Mouse (Mus musculus): ENCODE data around the gene Maco1.
A peak's percentile ranks its signal among the peaks of the same experiment; 100 is the strongest.
"Not testable (repeated sequence)": the region's sequence is repeated elsewhere in the genome, so short reads cannot be mapped to it uniquely, and the experiment has no call there.

The Maco1 gene

DNA sequence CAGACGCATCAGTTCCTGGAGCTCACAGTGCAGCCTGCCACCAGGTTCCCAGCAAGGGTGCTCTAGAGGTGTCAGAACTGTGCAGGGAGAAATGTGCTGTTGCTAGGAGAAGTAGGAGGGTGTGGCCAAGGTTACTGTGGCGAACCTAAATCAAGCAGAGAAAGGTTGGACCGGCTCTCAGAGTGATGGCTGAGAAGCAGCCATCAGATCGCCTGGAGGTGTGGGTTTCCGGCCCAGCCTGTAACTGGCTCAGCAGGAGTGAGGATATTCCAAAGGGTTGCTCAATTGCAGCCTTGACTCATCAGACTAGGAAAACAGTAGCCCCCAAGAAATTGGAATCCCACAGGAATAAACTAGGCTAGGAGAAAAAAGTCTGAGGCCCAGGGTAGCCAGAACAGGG lies 3.4 kb upstream of the Maco1 start:
- no peak for DNase-seq

DNA sequence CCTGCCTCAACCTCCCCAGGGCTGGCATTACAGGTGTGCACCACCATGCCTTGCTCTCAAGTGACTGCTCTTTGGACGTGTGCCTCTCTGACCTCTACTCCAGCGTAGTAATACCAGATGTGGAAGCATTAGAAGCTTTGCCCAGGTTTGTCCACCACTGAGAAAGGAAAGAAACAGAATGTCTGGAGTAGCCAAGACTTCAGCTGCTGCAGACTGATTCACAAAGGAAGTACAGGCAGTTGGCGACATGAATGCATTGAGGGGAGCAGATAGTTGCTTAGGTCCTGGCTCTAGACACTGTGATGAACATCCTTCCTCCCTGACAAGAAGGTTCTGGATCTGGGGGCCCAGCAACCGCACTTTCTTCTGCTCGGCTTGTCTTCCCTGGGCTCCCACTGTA lies 2.9 kb upstream of the Maco1 start:
- no peak for DNase-seq

DNA sequence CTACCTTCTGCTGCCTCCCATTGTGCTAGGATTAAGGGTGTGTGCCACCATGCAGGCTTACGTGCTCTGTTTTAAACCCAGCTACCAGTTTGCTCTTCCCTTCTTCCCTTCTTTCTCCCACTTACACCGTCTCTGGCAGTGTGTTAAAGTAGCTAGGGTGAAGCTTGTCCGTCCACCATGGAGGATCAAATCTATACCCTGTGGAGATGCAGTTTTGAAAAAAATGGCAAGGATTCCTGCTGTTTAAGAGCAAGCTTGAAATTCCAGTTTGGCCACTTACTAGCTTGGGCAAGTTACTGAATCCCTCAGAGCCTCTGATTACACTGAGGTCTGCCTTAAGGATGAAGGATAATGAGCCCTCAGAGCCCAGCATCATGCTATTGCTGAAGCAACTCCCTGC lies 2.2 kb upstream of the Maco1 start:
- no peak for DNase-seq

DNA sequence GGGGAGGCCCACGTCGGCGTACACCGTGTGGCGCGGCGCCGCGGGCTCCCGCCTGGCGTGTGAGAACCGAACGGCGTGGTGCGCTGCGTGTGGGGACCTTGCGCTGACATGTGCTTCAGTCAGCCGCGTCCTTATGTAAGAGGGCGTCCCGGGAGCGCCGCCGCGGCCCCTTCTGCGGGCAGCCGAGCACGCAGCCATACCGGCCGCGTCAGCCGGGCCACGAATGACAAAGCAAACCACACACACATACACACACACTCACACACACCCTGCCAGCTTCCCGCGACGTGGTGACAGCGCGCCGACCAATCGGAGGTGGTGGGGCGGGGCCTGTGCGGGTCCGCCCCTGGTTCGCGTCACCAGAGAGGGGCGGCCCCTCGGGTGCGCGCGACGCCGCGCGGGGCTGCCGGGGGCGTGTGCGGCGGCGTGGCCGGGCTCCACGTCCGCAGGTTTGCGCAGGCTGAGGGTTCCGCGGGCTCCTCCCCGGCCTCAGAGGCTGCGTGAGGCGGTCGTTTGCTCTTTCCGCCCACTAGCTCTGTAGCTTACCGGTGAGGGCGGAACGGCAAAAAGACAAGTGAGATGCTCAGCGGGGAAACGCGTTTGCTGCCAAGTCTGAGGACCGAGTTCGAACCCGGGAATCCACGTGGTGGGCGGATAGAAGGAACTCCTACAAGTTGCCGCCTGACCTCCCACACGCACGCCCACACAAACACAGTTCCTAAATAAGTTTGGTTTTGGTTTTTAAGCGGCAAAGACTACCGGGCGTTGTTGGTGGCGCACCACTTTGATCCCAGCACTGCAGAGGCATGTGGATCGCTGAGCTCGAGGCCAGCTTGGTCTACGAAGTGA lies 716 bp upstream of the Maco1 start:
- peak; percentile 93 for DNase-seq

DNA sequence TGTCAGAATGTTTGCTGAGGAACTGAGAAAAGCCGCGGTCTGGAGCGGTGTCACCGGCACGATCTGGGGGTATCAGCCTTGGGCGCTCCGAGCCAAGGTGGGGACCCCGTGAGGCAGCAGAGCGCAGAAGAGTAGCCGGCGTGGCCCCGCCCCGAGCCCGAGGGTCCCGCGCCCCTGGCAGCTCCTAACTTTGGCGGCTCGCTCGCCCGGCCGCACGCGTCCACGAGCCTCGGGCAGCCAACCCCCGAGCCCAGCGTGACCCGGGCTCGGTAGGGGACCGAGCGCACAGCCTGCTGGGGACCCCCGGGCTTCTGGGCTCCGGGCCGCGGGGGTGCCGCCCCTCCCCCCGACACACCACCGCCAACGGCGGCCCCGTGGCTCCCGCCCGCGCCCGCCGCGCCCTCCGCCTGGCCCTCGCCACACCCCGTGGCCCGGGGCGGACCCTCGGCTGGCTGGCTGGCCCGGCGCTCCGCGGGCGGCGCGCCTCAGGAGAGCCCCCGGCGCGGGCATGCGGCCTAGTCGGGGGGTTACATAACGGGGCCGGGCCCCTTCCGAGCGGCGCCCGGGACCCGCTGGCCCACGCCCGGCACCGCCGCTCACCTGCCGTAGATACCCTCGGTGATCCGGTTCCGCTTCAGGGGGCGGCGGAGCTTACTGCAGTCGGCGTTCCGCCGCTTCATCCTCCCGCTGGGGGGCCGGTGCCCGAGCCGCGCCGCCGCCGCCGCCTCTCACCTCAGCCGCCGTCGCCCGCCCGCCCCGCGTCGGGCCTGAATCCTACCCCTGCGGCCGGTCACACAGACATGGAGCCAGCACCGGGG lies 498 bp downstream of the Maco1 start:
- DNase-seq = peak; percentile 54

DNA sequence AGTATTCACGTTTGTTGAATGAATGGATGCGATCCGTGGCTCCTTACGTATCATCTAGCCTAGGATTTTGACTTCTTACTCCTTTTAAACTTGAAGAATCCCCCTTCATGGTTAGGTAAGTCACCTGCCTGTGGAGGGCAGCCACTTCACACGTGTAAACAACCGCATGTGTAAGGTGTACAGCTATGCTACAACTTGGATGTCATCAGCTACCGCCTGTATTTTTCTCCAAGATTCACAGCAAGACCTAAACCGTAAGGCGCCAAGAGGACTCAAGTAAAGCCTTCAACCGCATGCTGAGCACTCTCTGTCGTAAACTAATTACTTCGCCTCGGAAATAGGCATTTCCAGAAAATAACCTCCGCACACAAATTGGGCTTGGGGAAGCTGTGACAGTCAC lies 1.3 kb downstream of the Maco1 start:
- DNase-seq = no peak

DNA sequence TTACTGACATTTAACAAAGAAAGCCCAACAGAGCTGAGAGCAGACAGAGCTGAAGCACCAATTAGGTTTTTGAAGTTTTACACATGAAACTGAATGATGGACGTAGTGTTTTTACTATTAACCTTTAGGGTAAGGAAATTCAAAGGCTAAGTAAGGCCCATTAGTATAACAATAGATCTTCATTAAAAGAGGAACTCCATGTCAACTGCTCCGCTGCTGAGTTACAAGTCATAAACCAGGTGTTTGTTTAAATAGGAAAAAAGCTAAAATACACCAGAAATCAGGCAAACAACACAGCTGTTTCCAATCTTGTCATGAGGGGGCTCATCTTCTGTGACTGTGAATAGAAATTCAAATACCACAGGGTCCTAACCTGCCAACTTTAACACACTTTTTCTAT lies 1.9 kb downstream of the Maco1 start:
- no peak for DNase-seq

DNA sequence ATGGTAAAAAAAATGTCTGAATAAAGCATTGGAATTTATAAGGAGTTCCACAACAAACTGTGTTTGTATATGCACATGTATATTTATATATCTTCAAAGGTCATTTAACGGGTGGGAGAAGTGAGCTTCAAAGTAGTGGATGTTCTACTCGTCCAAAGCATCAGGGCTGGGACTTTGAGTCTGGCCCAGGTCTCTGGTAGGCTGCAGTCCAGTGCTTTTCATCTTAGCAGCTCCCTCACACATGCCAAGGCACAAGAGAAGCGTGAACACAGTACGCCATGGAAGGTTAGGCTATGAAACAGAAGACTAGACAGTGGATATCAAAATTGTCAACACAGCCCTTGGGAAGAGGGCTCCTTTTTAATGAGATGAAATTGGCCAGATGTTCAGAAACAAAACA lies 2.6 kb downstream of the Maco1 start:
- no peak for DNase-seq

DNA sequence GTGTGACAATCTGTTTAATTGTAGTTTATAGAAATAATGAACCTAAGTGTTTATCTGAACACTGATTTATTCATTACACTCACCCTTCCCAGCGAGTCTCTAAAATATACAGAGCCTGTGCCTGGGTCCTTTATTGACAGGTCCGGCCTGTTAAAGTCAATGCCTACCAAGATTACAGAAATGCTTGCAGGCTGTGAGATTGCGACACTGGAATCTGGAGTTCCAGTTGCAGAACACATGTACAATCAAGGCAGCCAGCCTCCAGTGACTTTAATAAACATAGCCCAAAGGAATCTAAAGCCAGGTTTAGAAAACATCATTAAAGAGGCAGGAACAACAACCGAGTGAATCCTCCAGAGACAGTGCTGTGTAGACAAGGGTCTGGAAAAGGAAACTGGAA lies 5.6 kb downstream of the Maco1 start:
- DNase-seq = no peak

DNA sequence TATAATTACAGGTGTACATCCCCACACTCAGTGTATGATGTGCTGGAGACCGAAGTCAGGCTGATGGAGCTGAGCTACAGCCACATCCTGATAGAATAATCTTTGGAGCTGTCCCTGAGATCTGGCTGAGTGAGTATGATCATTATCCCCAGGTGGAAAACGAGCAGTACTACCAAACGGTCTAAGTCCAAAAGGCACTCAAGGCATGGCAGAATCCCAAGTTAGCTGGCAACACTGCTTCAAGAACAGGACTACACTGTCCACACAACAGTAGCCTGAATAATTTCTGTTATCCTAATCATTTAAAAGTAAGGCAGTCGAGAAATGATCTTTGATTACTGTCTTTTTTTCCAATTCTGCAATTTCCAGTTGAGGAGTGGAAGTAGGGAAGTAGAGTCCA lies 9.6 kb downstream of the Maco1 start:
- DNase-seq = no peak

DNA sequence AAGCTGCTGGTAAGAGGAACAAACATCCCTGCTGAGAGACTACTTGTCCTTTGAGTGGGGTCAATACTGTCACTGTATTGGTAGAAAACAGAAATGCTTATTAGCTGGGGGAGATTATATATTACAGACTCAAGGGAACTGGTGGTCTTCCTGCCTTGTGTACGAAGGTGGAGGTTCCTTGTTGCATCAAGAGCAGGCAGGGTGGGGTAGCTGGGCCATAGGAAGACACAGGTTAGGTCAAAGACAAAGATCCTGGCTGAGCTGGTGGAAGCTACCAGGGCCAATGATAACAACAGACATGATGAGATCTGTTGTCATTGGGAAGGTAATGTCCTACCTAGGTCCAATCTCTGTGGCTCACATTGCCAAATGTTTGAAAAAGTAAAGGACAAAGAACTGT lies 12.9 kb downstream of the Maco1 start:
- DNase-seq = no peak

DNA sequence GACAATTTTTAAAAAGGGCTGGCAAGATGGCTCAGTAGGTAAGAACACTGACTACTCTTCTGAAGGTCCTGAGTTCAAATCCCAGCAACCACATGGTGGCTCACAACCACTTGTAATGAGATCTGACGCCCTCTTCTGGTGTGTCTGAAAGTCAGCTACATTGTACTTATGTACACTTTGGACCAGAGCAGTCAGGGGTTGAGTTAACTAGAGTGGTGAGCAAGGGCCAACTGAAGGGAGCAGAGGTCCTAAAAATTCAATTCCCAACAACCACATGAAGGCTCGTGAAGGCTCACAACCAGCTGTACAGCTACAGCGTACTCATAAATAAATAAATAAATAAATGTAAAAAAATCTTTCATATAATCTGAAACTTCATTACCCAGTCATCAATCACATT lies 14.4 kb downstream of the Maco1 start:
- DNase-seq = not testable (repeated sequence)

DNA sequence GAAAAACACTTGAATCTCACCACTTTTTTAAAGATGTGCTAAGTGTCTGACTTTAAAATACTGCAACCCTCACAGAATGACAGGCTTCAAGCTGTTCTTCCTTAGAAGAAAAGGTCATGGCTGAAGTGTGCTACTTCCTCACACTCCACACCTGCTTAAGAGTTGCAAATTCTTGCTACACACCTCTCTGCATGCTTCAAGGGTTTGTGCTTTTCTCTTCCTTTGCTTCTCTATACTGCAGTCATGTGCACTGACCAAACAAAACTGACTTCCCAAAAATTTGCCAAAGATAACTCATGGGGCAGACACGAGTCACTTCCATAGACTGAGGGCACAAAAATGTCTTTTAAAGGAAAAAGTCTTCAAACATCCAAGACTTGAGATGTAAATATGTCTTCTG lies 14.9 kb downstream of the Maco1 start:
- no peak for DNase-seq

DNA sequence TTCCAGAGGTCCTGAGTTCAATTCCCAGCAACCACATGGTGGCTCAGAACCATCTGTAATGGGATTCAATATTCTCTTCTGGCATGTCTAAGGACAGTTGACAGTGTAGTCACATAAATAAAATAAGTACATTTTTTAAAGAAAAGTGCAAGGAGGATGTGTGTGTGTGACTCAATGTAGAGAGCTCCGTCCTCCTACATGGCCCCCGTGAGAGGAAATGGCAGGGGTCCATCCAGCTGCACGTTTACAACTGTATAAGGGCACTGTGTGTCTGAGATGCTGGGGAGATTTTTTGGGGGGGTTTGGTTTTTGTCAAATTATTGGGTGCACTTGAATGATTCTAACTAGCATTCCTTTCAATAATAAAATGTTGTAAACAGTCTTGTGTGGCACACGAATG lies 17.7 kb downstream of the Maco1 start:
- no peak for DNase-seq

DNA sequence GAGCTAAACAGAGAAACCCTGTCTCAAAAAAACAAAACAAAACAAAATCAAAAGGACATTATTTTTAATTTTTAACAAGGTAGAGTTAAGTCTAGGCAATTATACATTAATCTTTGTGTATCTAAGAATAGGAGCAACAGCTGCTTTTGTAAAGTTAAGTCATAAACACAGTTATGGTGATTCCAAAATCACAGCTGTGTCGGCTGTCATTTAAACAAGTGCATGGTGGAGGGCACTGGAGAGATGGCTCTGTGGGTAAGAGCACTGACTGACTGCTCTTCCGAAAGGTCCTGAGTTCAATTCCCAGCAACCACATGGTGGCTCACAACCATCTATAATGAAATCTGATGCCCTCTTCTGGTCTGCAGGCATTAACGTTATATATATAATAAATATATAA lies 21.2 kb downstream of the Maco1 start:
- no peak for DNase-seq

DNA sequence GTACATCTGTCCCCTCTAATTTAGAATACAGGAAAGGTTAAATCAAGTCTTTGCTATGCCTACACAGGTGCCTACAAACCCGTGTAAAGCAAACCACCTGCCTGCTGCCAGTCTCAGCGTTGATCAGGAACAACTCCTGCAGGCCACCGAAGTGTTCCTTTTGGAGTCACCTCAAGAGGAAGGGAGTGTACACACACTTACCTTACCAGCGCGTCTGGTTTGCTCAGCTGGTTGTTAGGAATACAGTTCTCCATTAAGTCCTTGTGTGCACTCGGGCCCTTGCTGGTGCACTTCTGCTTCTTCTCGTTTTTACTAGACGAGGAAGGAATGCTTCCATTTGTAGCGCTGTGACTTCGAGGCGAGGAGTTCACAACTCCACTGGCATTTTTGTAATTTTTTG lies 25.3 kb downstream of the Maco1 start:
- DNase-seq = no peak

DNA sequence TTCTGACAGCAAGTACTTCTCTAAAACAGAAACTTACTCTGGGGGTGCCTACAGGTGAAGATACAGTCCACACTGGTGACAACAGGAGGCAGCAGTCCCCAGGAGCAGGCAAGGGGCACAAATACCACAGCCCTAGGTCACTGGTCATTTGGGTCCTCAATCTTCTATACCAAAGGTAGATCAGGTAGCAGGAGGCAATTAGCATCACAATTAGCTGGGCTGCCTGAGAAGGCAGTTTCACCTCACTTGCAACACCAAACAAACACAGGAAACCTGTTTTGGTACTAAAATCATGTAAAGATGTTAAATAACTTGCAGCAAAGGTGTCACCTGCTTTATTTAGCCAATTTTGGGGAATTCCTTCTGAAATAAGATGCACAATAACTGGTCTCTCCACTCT lies 26.8 kb downstream of the Maco1 start:
- DNase-seq = no peak

DNA sequence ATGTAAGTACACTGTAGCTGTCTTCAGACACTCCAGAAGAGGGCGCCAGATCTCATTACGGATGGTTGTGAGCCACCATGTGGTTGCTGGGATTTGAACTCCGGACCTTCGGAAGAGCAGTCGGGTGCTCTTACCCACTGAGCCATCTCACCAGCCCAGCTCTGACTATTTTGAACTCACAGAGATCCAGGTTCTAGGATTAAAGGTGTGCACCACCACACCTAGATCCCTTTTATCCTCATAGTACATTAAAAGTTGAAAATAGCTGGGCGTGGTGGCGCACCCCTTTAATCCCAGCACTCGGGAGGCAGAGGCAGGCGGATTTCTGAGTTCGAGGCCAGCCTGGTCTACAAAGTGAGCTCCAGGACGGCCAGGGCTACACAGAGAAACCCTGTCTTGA lies 27.3 kb downstream of the Maco1 start:
- DNase-seq = not testable (repeated sequence)

DNA sequence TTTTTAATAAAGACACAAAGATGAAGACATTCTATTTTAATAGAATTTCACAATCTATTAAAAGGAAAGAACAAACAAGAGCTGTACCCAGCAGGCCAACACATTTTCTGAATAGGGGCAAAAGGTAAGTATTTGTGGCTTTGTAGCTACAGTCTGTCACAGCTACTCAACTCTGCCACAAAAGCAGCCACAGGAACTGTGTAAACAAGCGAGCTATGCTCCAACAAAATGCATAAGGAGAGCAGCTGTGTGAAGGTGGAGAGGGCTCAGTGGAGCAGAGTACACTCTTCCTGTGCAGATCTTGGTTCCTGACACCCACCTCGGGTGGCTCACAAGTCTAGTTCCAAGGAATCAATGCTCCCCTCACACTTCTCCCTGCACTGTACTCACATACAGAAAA lies 29.6 kb downstream of the Maco1 start:
- DNase-seq = no peak

DNA sequence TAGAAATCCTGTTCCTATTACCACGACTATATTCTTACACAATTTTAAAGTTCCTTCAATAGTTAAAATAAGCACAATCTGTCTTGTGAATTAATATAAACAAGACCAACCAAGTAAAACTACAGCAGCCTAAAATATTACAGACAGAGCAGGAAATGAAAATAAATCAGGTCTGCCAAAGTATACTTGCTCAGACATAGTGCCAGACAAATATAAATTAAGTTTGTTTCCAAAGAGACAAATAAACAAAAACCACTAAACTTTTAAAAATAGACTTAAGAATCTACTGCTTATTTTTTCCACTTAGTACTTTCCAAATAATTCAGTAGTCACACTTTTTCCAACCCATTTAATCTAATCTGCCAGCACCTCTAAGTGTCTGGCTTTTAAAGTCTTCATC lies 32.1 kb downstream of the Maco1 start:
- no peak for DNase-seq

DNA sequence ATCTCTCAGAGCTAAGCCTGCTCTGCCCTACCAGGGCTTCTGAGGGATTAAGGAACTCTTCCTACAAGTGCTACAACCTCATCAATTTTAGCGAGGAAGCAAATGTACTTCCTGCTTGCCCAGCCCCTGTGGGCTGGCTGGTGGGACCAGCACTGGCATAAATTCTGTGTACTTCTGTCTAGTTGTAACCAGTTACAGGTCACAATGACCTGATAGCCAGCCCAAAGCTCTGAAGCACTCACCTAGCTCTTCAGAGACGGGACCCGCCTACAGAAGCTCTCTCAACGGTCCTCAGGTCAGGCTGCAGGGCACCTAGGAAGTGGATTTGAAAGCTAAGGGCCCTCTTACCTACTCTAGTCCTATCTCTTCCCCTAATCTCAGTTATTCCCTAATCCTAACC lies 35.4 kb downstream of the Maco1 start:
- no peak for DNase-seq

DNA sequence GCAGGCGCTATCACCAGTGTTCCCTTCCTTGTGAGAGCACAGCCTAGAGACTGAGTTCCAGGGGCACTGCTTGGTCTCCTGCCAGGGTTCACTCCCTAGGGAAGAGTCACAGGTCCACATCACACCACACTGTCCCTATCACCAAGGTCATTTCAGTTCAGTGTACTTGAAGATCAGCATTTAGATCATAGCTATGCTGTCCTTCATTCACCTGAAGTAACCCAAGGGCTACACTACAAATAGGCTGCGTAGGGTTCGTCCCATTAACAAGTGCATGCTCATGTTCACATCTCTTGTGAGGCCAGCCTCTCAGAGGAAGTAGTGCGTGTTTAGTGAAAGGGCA lies 38.9 kb downstream of the Maco1 start:
- DNase-seq = no peak

DNA sequence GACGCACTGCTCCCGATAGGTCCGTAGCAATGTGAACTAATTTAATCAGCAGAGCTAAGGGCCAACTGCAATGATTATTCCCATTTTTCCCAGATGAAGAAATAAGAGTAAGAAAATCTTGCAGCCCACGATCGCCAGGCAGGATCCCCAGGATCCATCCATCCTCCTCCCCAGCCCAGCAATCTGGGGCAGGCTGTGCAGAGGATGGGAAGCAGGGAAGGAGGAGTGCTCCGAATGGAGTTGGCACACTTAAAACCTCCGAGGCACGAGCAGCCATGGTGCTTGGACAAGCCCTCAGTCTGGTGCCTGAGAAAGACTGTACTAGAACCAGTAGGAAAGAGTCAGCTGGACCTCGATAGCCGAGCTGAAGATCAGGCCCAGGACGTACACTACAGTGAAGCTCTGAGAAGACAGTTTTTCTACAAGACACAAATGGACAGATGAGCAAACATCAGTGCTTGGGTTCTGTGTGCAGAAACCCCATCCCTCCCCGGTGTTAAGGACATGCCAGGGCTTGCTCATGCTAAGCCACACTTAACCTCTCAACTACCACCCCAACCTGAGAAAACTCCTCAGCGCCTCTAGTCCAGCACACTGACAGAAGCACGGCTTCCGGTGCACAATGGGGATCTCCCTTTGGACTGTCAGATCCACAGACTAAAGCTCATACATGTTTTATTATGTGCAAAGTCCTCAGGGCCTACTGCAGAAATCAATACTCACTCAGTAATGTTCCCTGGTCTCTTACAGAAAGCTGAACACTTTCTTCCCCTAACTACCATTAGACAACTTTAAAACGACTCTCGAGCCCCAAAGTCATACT lies 39.5 kb downstream of the Maco1 start:
- no peak for DNase-seq

DNA sequence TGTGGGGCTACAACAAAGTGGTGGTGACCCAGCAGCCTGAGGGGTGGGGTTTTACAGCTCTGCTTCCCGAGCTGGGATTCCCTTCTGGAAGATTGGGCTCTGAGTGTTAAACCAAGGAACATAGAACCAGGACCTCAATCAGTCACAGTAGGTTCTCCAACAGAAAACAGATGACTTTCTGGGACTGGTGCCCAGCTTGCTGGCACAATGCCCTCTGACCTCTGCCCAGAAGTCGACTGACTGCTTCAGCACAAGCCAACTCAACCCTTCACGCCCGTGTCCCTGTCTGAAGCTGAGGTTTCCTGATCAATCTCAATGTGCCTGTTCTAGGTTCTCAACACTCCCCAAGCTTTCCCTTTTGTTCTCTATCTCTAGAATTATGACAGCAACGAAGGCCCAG lies 48.4 kb downstream of the Maco1 start:
- DNase-seq = no peak
